Mouse (Mus musculus): ENCODE results near the gene Itpr1.

Itpr1 gene

GRCm38 (mm10) chr6:108390624-108391324 is 177.9 kb downstream of the Itpr1 start:
- no peak for DNase-seq (ENCODE audit: low spot score)

GRCm38 (mm10) chr6:108393131-108393530 is 180.2 kb downstream of the Itpr1 start:
- DNase-seq (ENCODE audit: low spot score) = no peak

- DNase-seq (ENCODE audit: low spot score) = no peak
These were observed 185.1 kb downstream of the Itpr1 start for GRCm38 (mm10) chr6:108397956-108398355.

- no peak for DNase-seq (ENCODE audit: low spot score)
These were observed 188.6 kb downstream of the Itpr1 start for GRCm38 (mm10) chr6:108401412-108401955.

GRCm38 (mm10) chr6:108404736-108405135 is 191.8 kb downstream of the Itpr1 start:
- DNase-seq (ENCODE audit: low spot score) = no peak

GRCm38 (mm10) chr6:108408053-108408452 is 195.2 kb downstream of the Itpr1 start:
- peak; percentile 58 for DNase-seq (ENCODE audit: low spot score)

- DNase-seq (ENCODE audit: low spot score) = no peak
These were observed 195.8 kb downstream of the Itpr1 start for GRCm38 (mm10) chr6:108408726-108409125.

GRCm38 (mm10) chr6:108410771-108411170 is 197.9 kb downstream of the Itpr1 start:
- peak; percentile 40 for DNase-seq (ENCODE audit: low spot score)

- DNase-seq (ENCODE audit: low spot score) = no peak
These were observed 198.3 kb downstream of the Itpr1 start for GRCm38 (mm10) chr6:108411201-108411600.

GRCm38 (mm10) chr6:108413006-108413405 is 200.1 kb downstream of the Itpr1 start:
- no peak for DNase-seq (ENCODE audit: low spot score)

GRCm38 (mm10) chr6:108413593-108413992 is 200.7 kb downstream of the Itpr1 start:
- no peak for DNase-seq (ENCODE audit: low spot score)

GRCm38 (mm10) chr6:108415847-108416246 is 203.0 kb downstream of the Itpr1 start:
- no peak for DNase-seq (ENCODE audit: low spot score)

GRCm38 (mm10) chr6:108417508-108417907 is 204.6 kb downstream of the Itpr1 start:
- DNase-seq (ENCODE audit: low spot score) = peak; percentile 44

GRCm38 (mm10) chr6:108418218-108418617 is 205.3 kb downstream of the Itpr1 start:
- no peak for DNase-seq (ENCODE audit: low spot score)

GRCm38 (mm10) chr6:108424749-108425584 is 212.1 kb downstream of the Itpr1 start:
- no peak for DNase-seq (ENCODE audit: low spot score)

- DNase-seq (ENCODE audit: low spot score) = peak; percentile 74
These were observed 213.9 kb downstream of the Itpr1 start for GRCm38 (mm10) chr6:108426789-108427188.

GRCm38 (mm10) chr6:108428383-108428782 is 215.5 kb downstream of the Itpr1 start:
- DNase-seq (ENCODE audit: low spot score) = no peak

GRCm38 (mm10) chr6:108429950-108430349 is 217.1 kb downstream of the Itpr1 start:
- no peak for DNase-seq (ENCODE audit: low spot score)

GRCm38 (mm10) chr6:108431193-108431592 is 218.3 kb downstream of the Itpr1 start:
- DNase-seq (ENCODE audit: low spot score) = no peak

GRCm38 (mm10) chr6:108432836-108433235 is 219.9 kb downstream of the Itpr1 start:
- DNase-seq (ENCODE audit: low spot score) = no peak

GRCm38 (mm10) chr6:108434816-108435215 is 221.9 kb downstream of the Itpr1 start:
- no peak for DNase-seq (ENCODE audit: low spot score)

GRCm38 (mm10) chr6:108435467-108435866 is 222.6 kb downstream of the Itpr1 start:
- DNase-seq (ENCODE audit: low spot score) = peak; percentile 57

GRCm38 (mm10) chr6:108436608-108437007 is 223.7 kb downstream of the Itpr1 start:
- DNase-seq (ENCODE audit: low spot score) = peak; percentile 36
